Mouse (Mus musculus) left cerebral cortex, postnatal 4 days (tissue): ENCODE data around the gene 1500009L16Rik. TPM values are rescaled to one million over a fixed set of nuclear protein-coding genes. Genes with fewer than 3 reads are reported as not detected.

Source experiments
- DNase-seq: peaks from one replicate; pipeline ENCODE4 v3.0.0-alpha.2; 2022
- intact Hi-C: fragments of 180-260 bp; cut with DNase I; formaldehyde crosslinking; loops from one replicate; pipeline ENCODE4 v1.15.1; 2025
- total RNA-seq, 2 experiments: library from RNA; stranded (reverse); gene quantifications; 2 replicates each; pipeline ENCODE4 v1.2.3; 2021

Gene 1500009L16Rik
- 10 to 100 TPM; 46.9 to 52.0 TPM for total RNA-seq

- DNase-seq: peak; percentile 90
- intact Hi-C loops: no loop called here
These were observed at the start of gene 1500009L16Rik for GRCm38 (mm10) chr10:83722579-83723031. 1500009L16Rik (plus strand) TSS chr10:83722865.

- intact Hi-C loops: no loop called here
These were observed 41.3 kb upstream of the 1500009L16Rik start for GRCm38 (mm10) chr10:83681334-83681733.

GRCm38 (mm10) chr10:83688215-83688614 is 34.5 kb upstream of the 1500009L16Rik start:
- peak; percentile 10 for DNase-seq
- intact Hi-C loops: no loop called here

More at GRCm38 (mm10) chr10:83681334-83681733, 41.3 kb upstream of the 1500009L16Rik start:
- no peak for DNase-seq

- intact Hi-C loops: no loop called here
- DNase-seq: no peak
These were observed 30.3 kb upstream of the 1500009L16Rik start for GRCm38 (mm10) chr10:83692175-83692895.

- intact Hi-C loops: no loop called here
These were observed 26.4 kb upstream of the 1500009L16Rik start for GRCm38 (mm10) chr10:83696226-83696625.

GRCm38 (mm10) chr10:83706628-83707027 is 16.0 kb upstream of the 1500009L16Rik start:
- no peak for DNase-seq

More at GRCm38 (mm10) chr10:83696226-83696625, 26.4 kb upstream of the 1500009L16Rik start:
- no peak for DNase-seq

GRCm38 (mm10) chr10:83709920-83710319 is 12.7 kb upstream of the 1500009L16Rik start:
- intact Hi-C loops: no loop called here
- no peak for DNase-seq

More at GRCm38 (mm10) chr10:83706628-83707027, 16.0 kb upstream of the 1500009L16Rik start:
- intact Hi-C loops: no loop called here

- DNase-seq: no peak
- intact Hi-C loops: no loop called here
These were observed 10.9 kb upstream of the 1500009L16Rik start for GRCm38 (mm10) chr10:83711769-83712168.

GRCm38 (mm10) chr10:83718855-83719474 is 3.7 kb upstream of the 1500009L16Rik start:
- intact Hi-C loops: no loop called here
- no peak for DNase-seq

- peak; percentile 50 for DNase-seq
- intact Hi-C loops: no loop called here
These were observed 390 bp downstream of the 1500009L16Rik start for GRCm38 (mm10) chr10:83723055-83723454.

GRCm38 (mm10) chr10:83724351-83725059 is 1.8 kb downstream of the 1500009L16Rik start:
- intact Hi-C loops: no loop called here
- no peak for DNase-seq

- DNase-seq: no peak
- intact Hi-C loops: no loop called here
These were observed 3.5 kb downstream of the 1500009L16Rik start for GRCm38 (mm10) chr10:83726164-83726563.

GRCm38 (mm10) chr10:83727846-83728245 is 5.2 kb downstream of the 1500009L16Rik start:
- intact Hi-C loops: no loop called here
- DNase-seq: no peak

- intact Hi-C loops: no loop called here
- DNase-seq: no peak
These were observed 5.9 kb downstream of the 1500009L16Rik start for GRCm38 (mm10) chr10:83728529-83728928.

GRCm38 (mm10) chr10:83729076-83729475 is 6.4 kb downstream of the 1500009L16Rik start:
- intact Hi-C loops: no loop called here
- no peak for DNase-seq

GRCm38 (mm10) chr10:83729492-83729891 is 6.8 kb downstream of the 1500009L16Rik start:
- intact Hi-C loops: no loop called here
- DNase-seq: peak; percentile 90

- intact Hi-C loops: no loop called here
These were observed 11.1 kb downstream of the 1500009L16Rik start for GRCm38 (mm10) chr10:83733725-83734124.

GRCm38 (mm10) chr10:83738996-83739655 is 16.5 kb downstream of the 1500009L16Rik start:
- intact Hi-C loops: no loop called here
- DNase-seq: no peak

More at GRCm38 (mm10) chr10:83733725-83734124, 11.1 kb downstream of the 1500009L16Rik start:
- DNase-seq: no peak

- intact Hi-C loops: no loop called here
- DNase-seq: peak; percentile 53
These were observed 22.0 kb downstream of the 1500009L16Rik start for GRCm38 (mm10) chr10:83744656-83745055.

- intact Hi-C loops: no loop called here
These were observed 30.4 kb downstream of the 1500009L16Rik start for GRCm38 (mm10) chr10:83753056-83753455.

More at GRCm38 (mm10) chr10:83753056-83753455, 30.4 kb downstream of the 1500009L16Rik start:
- DNase-seq: no peak
